Mouse (Mus musculus) E14TG2a.4 (cell line): Measurements from ENCODE around the gene Sema3f.
A peak's percentile ranks its signal among the peaks of the same experiment; 100 is the strongest.

Source experiments
- H3K27me3 ChIP-seq: 2 replicates; pipeline ENCODE4 v1.6.1; 2014; ENCODE audit warnings: low read length, control low read depth; ENCODE audit not compliant: insufficient read depth
- H3K36me3 ChIP-seq: 2 replicates; pipeline ENCODE4 v1.6.1; 2014; ENCODE audit warnings: low read length, control low read depth; ENCODE audit not compliant: insufficient read depth
- H3K4me1 ChIP-seq: replicated peaks from 2 replicates; pipeline ENCODE4 v1.6.1; 2014; ENCODE audit warnings: low read depth, low read length, control low read depth
- H3K4me3 ChIP-seq: replicated peaks from 2 replicates; pipeline ENCODE4 v1.5.1; 2014; ENCODE audit warnings: mild to moderate bottlenecking, low read length
- H3K9me3 ChIP-seq: 2 replicates; pipeline ENCODE4 v1.6.1; 2014; ENCODE audit warnings: low read length, control low read depth
- CTCF ChIP-seq: conservative IDR thresholded peaks from 2 replicates; pipeline ENCODE4 v1.5.1; 2014; ENCODE audit warnings: low read length
- NANOG ChIP-seq: IDR thresholded peaks from 2 replicates; pipeline ENCODE4 v1.6.1; 2014; ENCODE audit warnings: borderline replicate concordance, low read length, mixed read lengths
- POU5F1 ChIP-seq: IDR thresholded peaks from 2 replicates; pipeline ENCODE4 v1.6.1; 2014; ENCODE audit warnings: low read length, borderline replicate concordance

The Sema3f gene

GRCm38 (mm10) chr9:107709697-107710483 lies at the start of gene Sema3f:
Sema3f (minus strand) TSS chr9:107710475.
- H3K27me3 ChIP-seq: peaks cover 87% of the 10 kb centered on the region
- TF ChIP-seq NANOG (no peak), CTCF (no peak), POU5F1 (no peak)
- H3K36me3 ChIP-seq: 0 out of 2 replicates have a peak, but pooled peaks cover 2% of the 10 kb centered on the region
- H3K9me3 ChIP-seq: no peaks in the 10 kb centered on the region
- H3K4me1 ChIP-seq: peaks cover 75% of the 10 kb centered on the region
- H3K4me3 ChIP-seq: peak within 1 kb of the TSS; percentile 89

DNA sequence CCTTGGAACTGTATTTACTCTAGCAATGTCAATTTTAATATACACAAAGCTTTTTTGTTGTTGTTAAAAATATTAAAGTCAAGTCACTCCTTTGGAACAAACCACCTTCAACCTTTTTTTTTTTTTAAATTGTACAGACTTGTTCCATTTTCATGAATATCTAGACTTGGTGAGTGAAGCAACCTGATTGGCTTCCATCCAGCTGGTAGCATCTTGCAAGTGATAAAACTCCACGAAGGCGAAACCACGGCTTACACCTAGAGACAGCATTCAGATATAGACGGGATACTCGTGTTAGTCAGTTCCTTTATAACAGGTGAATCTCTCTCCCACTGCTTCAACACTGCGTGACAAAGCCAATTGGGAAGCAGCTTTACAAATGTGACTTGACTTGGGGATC lies 49.3 kb upstream of the Sema3f start:
- peaks cover 96% of the 10 kb centered on the region for H3K36me3 ChIP-seq
- H3K4me3 ChIP-seq: no peak overlapping the region
- H3K4me1 ChIP-seq: no peaks in the 10 kb centered on the region
- no peak for TF ChIP-seq NANOG
- TF ChIP-seq POU5F1: no peak
- TF ChIP-seq CTCF: no peak
- H3K9me3 ChIP-seq: no peaks in the 10 kb centered on the region
- no peaks in the 10 kb centered on the region for H3K27me3 ChIP-seq

- TF ChIP-seq NANOG: no peak
- no peak for TF ChIP-seq CTCF
- TF ChIP-seq POU5F1: no peak
- no peak overlapping the region for H3K4me3 ChIP-seq
- no peaks in the 10 kb centered on the region for H3K9me3 ChIP-seq
- H3K4me1 ChIP-seq: no peaks in the 10 kb centered on the region
- peaks cover 91% of the 10 kb centered on the region for H3K36me3 ChIP-seq
- H3K27me3 ChIP-seq: no peaks in the 10 kb centered on the region
Observed at GRCm38 (mm10) chr9:107750378-107750777, 40.1 kb upstream of the Sema3f start.

- Histone ChIP-seq H3K9me3 (no peaks in the 10 kb centered on the region), H3K27me3 (no peaks in the 10 kb centered on the region), H3K4me3 (no peak overlapping the region), H3K4me1 (no peaks in the 10 kb centered on the region), H3K36me3 (peaks cover 98% of the 10 kb centered on the region)
- no peak for TF ChIP-seq NANOG
- TF ChIP-seq POU5F1: no peak
- TF ChIP-seq CTCF: no peak
Observed at GRCm38 (mm10) chr9:107748063-107748462, 37.8 kb upstream of the Sema3f start.

- Histone ChIP-seq H3K27me3 (no peaks in the 10 kb centered on the region), H3K4me1 (no peaks in the 10 kb centered on the region), H3K9me3 (no peaks in the 10 kb centered on the region), H3K4me3 (no peak overlapping the region), H3K36me3 (peaks cover 99% of the 10 kb centered on the region)
- TF ChIP-seq POU5F1 (no peak), NANOG (no peak), CTCF (no peak)
Observed at GRCm38 (mm10) chr9:107747310-107747709, 37.0 kb upstream of the Sema3f start.

DNA sequence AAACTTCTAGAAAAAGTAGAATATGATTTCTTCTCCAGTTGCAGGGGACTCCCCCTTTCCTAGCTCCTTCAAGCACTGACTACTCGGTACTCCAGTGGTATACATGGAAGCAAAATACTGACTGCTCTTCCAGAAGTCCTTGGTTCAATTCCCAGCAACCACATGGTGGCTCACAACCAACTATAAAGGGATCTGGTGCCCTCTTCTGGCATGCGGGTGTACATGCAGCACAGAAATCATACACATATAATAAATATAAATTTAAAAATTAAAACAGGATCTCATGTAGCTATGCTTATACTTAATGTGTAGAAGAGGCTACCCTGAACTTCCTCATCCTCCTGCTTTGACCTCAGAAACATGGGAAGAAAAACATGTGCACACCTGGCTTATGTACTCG lies 36.4 kb upstream of the Sema3f start:
- H3K4me1 ChIP-seq: no peaks in the 10 kb centered on the region
- no peaks in the 10 kb centered on the region for H3K9me3 ChIP-seq

DNA sequence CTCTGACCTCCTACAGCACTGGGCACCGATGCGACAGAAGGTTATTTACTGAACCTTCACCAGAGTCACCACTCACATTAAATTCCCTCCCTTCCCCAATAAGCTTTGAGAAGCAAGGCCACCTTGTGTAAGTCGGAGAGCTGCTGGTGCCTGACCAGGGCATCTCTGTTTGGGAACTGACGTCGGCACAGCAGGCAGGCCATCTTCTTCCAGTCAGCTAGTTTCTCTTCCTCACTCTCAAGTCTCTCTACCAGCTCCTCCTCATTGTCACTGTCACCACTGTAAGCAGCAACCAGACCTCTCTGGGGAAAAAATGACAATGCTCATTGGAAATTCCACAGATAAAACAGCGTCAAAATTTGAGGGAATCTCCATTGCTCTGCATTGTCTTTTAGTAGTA lies 33.8 kb upstream of the Sema3f start:
- TF ChIP-seq POU5F1 (no peak), NANOG (no peak), CTCF (no peak)

More for the DNA sequence above, 36.4 kb upstream of the Sema3f start:
- TF ChIP-seq CTCF (peak; percentile 61), NANOG (no peak)
- H3K4me3 ChIP-seq: no peak overlapping the region
- H3K27me3 ChIP-seq: no peaks in the 10 kb centered on the region
- H3K36me3 ChIP-seq: peaks cover 99% of the 10 kb centered on the region

DNA sequence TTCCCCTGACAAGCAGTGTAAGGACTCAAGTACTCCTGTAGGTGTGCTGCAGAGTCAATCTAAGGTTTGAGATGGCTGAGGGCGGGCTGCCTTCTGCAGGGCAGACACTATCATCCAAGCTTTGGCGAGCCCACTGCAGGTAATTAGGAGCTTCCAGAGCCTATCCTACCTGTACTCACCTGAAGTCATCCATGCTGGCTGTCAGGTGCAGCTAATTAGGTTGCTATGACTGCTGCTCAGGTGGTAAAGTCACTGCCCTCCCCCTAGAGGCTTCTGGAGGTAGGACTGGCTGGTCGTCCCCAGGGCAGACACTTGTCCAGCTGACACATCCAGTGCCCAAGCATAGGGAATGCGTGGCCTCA lies 28.5 kb upstream of the Sema3f start:
- Histone ChIP-seq H3K27me3 (peaks cover 27% of the 10 kb centered on the region), H3K4me3 (no peak overlapping the region), H3K4me1 (peaks cover 50% of the 10 kb centered on the region), H3K9me3 (no peaks in the 10 kb centered on the region), H3K36me3 (peaks cover 57% of the 10 kb centered on the region)
- TF ChIP-seq NANOG (no peak), POU5F1 (no peak), CTCF (peak; percentile 49)

More for the DNA sequence above, 33.8 kb upstream of the Sema3f start:
- no peaks in the 10 kb centered on the region for H3K9me3 ChIP-seq
- no peaks in the 10 kb centered on the region for H3K27me3 ChIP-seq
- no peak overlapping the region for H3K4me3 ChIP-seq
- peaks cover 4% of the 10 kb centered on the region for H3K4me1 ChIP-seq
- peaks cover 99% of the 10 kb centered on the region for H3K36me3 ChIP-seq
